Mouse (Mus musculus): ENCODE measurements around the gene Ythdf2.

DNA sequence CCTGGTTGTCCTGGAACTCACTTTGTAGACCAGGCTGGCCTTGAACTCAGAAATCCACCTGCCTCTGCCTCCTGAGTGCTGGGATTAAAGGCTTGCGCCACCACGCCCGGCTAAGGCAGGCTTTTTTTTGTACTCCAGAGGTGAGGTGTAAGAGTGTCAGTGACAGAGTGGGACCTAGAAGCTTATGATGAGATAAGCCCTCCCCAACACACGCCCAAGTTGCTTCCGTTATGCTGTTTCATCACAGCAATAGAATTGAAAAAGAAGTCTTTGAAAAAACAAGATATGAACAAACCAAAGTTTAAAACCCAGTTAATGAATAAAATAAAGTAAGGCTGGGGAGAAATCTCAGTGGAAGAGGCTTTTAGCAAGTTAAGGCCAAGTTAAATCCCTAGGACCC is 18.3 kb upstream of the Ythdf2 start:
- TF ChIP-seq CTCF (IDR thresholded peaks at IDR 0.05; ENCODE audit: low read depth) = no peak
- TF ChIP-seq EP300 (IDR thresholded peaks at IDR 0.05; ENCODE audit: low read depth) = no peak

Data from liver, postnatal 0 days (tissue).